Mouse (Mus musculus) liver, embryonic 12.5 days (tissue): ENCODE data around the gene Tal1. TPM values are rescaled to one million over a fixed set of nuclear protein-coding genes. Genes with fewer than 3 reads are reported as not detected.

Experiments
- ATAC-seq: fragments of 200-750 bp; cut with Nextera tagmentation; 2 replicates; pipeline ENCODE4 v1.8.0; 2017; ENCODE audit warnings: moderate number of reproducible peaks, mild to moderate bottlenecking, moderate library complexity
- H3K27ac ChIP-seq: fragments of 300-500 bp; sonication (generic); 2 replicates; pipeline ENCODE4 v1.5.1; 2016; ENCODE audit warnings: mild to moderate bottlenecking
- H3K27me3 ChIP-seq: fragments of 300-500 bp; sonication (generic); replicated peaks from 2 replicates; pipeline ENCODE4 v1.6.1; 2016; ENCODE audit warnings: mild to moderate bottlenecking, moderate library complexity
- H3K36me3 ChIP-seq: fragments of 300-500 bp; sonication (generic); 2 replicates; pipeline ENCODE4 v1.6.1; 2016; ENCODE audit warnings: mild to moderate bottlenecking, moderate library complexity
- H3K4me1 ChIP-seq: fragments of 300-500 bp; sonication (generic); 2 replicates; pipeline ENCODE4 v1.6.1; 2016
- H3K4me2 ChIP-seq: fragments of 300-500 bp; sonication (generic); 2 replicates; pipeline ENCODE4 v1.6.1; 2016; ENCODE audit warnings: mild to moderate bottlenecking, moderate library complexity
- H3K4me3 ChIP-seq: fragments of 300-500 bp; sonication (generic); 2 replicates; pipeline ENCODE4 v1.5.1; 2016; ENCODE audit warnings: mild to moderate bottlenecking, moderate library complexity
- H3K9ac ChIP-seq: fragments of 300-500 bp; sonication (generic); 2 replicates; pipeline ENCODE4 v1.6.1; 2016; ENCODE audit warnings: mild to moderate bottlenecking, moderate library complexity
- H3K9me3 ChIP-seq: fragments of 300-500 bp; sonication (generic); replicated peaks from 2 replicates; pipeline ENCODE4 v1.6.1; 2016; ENCODE audit warnings: mild to moderate bottlenecking, moderate library complexity
- WGBS: fragments of 180-500 bp; shearing (Covaris S2); methylation state at CpG from one replicate; pipeline ENCODE4 v1.1.7; 2016; ENCODE audit not compliant: insufficient replicate concordance; 5-methylcytosine and 5-hydroxymethylcytosine counted together
- polyA plus RNA-seq: library from polyadenylated mRNA; unstranded; fragments of >200 nt; fragmentation: Nextera tagmentation; extraction: Ambion mirVana; gene quantifications from 2 replicates; pipeline ENCODE4 v1.2.1, GENCODE M21; 2016

Tal1 gene
- polyA plus RNA-seq, 1 experiment from 2014 or later: 58.7 TPM

DNA sequence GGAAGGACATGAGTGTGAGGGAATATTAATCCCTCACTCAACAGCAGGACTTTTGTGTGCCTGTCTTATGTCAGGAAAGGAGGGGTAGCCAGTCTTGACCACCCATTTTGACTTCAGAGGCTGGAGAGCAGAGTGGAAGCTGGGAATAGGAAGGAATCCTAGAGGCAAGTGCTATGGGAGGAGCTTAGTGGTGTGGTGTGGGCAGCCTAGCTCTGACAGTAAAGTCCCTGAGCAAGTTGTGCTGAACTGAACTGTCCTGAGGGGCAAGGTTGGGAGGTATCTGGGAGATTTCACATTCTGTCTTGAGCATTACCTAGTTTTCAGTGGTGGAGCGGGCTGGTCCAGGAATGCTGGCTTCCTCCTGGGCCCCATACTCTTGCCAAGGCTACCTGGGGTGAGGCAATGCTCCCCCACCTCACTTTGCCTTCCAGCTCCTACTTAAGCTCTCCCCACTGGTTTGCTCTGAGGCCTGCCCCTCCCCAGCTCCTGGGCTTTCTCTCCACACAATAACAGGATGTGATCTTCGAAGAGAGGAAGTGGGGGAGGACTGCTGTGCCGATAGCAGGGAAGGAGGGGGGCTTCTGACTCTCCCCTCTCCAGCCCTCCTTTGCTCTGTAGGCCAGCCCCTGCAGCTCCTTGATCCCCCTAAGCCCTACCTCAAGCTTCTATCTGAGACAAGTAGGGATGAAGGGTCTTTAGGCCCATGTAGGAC is 19.1 kb downstream of the Tal1 start:
- no peaks in the 10 kb centered on the region for H3K9me3 ChIP-seq
- H3K4me1 ChIP-seq: peaks cover 75% of the 10 kb centered on the region
- H3K4me3 ChIP-seq: no peak overlapping the region
- H3K9ac ChIP-seq: no peak overlapping the region
- H3K36me3 ChIP-seq: peaks cover 10% of the 10 kb centered on the region
- WGBS: 15% methylated on average over 3 of the region's 3 CpGs
- ATAC-seq: peak; percentile 27; the same call in 1 of the 2 replicates
- H3K4me2 ChIP-seq: no peak overlapping the region
- H3K27me3 ChIP-seq: no peaks in the 10 kb centered on the region
- peak overlapping the region; percentile 66 for H3K27ac ChIP-seq

DNA sequence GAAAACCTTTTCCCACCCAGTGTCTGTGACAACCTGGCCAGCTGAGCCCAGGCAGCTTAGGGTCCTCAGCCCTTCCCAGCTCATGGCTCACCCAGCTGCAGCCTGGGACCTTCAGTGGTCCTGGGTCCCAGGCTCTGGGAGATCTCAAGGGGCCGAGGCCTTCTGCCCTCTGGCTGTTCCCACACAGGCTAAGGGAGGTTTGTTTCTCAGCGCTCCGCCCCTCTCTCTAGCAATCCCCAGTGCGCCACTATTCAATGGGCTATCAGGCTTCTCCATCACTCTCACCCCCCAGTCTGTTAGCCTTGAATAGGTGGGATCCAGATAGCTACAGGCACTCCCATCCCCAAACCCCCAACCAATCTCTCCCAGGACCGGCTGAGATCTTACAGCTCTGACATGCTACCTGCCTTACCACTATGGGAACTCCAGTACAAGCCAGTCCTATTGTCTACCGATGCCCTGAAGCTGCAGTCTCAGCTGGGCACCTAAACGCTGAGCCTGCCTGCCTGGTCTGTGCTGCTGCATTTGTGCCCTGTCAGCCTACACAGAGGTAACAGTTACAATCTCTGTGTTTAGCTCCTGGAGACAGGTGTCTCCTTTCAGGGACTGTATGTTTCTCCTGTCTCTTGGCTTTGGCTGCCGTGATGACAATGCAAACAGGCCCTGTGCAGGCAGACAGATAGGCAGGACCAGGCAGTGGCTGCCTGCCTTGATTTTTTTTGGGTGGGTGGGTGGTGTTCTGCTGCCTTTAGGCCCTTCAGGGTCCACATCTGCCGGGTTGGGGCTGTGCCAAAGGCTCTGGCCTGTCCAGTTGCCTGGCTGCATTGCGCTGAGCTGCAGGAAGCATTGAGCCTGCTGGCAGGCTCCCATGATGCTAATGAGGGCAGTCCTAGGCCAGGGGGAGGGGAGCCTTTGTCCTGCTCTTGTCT is 22.9 kb downstream of the Tal1 start:
- peaks cover 58% of the 10 kb centered on the region for H3K4me1 ChIP-seq
- ATAC-seq: peak; percentile 17; the same call in 1 of the 2 replicates
- H3K4me2 ChIP-seq: no peak overlapping the region
- H3K9me3 ChIP-seq: no peaks in the 10 kb centered on the region
- H3K27me3 ChIP-seq: no peaks in the 10 kb centered on the region
- WGBS: 48% methylated on average over 10 of the region's 10 CpGs
- no peak overlapping the region for H3K9ac ChIP-seq
- no peak overlapping the region for H3K4me3 ChIP-seq
- H3K27ac ChIP-seq: no peak overlapping the region
- H3K36me3 ChIP-seq: no peaks in the 10 kb centered on the region

DNA sequence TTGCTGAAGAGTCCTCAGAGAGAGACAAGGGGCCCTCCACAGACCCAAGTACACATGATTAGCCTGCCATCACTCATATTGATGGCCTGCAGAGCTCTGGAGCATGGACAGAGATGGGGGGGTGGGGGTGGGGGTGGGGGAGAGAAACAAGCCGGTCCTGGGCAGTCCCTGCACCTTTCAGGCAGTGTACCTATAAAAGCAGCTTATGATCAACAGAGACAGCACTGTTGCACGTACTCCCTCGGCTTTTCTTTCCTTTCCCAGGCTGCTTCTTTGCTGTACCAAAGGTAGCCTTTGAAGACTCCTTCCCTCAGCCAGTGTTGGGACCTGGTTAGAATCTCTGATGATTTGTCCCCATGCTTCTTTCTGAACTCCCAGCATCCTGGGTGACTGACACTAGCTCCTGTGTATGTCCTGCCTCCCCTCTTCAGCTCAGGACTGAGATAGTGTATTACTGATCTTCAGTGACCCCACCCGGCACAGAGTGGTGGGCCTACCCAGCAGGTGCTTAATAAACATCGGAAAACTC is 23.7 kb downstream of the Tal1 start:
- no peak overlapping the region for H3K4me2 ChIP-seq
- no peaks in the 10 kb centered on the region for H3K27me3 ChIP-seq
- peak overlapping the region; percentile 13; the same call in 1 of the 2 replicates for H3K27ac ChIP-seq
- H3K36me3 ChIP-seq: no peaks in the 10 kb centered on the region
- no peaks in the 10 kb centered on the region for H3K9me3 ChIP-seq
- ATAC-seq: no peak
- H3K4me3 ChIP-seq: no peak overlapping the region
- H3K4me1 ChIP-seq: peaks cover 56% of the 10 kb centered on the region
- H3K9ac ChIP-seq: no peak overlapping the region
- 61% methylated on average over 5 of the region's 5 CpGs for WGBS

DNA sequence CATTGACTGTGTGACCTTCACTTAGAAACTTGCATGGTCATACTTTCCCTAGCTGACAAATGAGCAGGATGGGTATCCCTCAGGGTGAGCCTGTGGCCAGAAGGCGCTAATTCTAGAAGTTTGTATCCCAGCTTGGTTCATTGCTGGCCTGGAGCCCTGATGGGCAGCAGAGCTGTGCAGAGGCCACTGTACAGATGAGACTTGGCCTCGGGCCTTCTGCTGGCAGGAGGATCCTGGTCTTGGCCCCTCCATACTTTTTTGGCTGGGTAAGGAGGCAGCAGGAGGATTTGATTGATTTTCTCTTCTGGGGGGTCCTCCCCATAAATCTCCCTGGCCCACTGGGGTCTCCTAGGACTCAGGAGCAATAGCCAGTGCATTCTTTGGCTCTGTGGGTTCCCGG is 26.8 kb downstream of the Tal1 start:
- Histone ChIP-seq H3K4me3 (no peak overlapping the region), H3K4me2 (no peak overlapping the region), H3K4me1 (peaks cover 67% of the 10 kb centered on the region), H3K9ac (no peak overlapping the region), H3K9me3 (no peaks in the 10 kb centered on the region), H3K27ac (no peak overlapping the region), H3K27me3 (peaks cover 11% of the 10 kb centered on the region), H3K36me3 (no peaks in the 10 kb centered on the region)
- no peak for ATAC-seq
- 88% methylated on average over 3 of the region's 3 CpGs for WGBS

DNA sequence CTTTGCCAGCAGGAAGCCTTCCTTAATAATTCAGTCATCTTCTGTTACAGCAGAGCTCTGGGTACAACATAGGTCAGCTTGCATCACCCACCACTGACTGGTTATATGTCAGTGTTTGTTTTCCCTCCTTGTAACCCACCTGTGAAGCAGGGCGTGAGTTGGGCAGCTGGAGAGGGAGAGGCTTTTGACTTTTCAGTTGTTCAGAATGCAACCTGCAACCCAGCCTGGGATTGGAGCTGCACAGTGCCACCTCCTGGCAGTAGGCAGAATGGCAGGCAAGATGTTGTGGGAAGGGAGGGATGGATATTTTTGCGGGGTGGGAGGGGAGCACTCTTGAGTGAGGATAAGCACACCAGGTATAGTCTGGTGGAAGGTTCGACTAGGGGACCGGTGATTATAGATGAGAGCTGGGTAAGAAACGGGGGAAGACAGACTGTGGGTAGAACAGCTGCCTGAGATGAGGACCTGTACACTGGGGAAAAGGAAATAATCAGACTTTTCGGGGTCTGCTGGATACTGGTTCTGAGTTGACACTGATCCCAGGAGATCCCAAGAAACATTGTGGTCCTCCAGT is 29.4 kb downstream of the Tal1 start:
- Histone ChIP-seq H3K27ac (no peak overlapping the region; the same call in 1 of the 2 replicates), H3K4me3 (no peak overlapping the region), H3K36me3 (no peaks in the 10 kb centered on the region), H3K9ac (no peak overlapping the region), H3K27me3 (peaks cover 13% of the 10 kb centered on the region), H3K9me3 (no peaks in the 10 kb centered on the region), H3K4me1 (peaks cover 73% of the 10 kb centered on the region), H3K4me2 (no peak overlapping the region)
- ATAC-seq: peak; percentile 50
- WGBS: 19% methylated on average over 6 of the region's 6 CpGs

DNA sequence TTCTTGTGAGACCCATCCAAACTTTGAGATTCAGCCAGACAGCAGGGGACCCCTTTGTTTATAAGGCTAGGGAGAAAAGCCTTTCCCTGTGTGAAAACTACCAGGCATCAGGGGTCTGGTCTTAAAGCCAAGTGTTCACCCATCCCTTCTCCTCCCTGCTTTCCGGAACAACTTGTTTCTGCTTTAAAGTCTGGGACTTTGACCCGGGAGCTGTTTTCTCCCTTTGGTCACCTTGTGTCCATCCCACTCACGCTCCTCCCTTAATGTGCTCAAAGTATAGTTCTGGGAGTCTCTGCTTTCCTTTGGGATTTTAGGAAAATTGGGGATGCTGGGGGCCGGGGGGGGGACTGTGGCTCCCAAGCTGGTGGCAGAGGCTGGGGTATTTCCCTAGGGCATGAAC is 30.0 kb downstream of the Tal1 start:
- Histone ChIP-seq H3K4me3 (no peak overlapping the region), H3K36me3 (no peaks in the 10 kb centered on the region), H3K4me2 (no peak overlapping the region), H3K9me3 (no peaks in the 10 kb centered on the region), H3K9ac (peak overlapping the region; percentile 35; the same call in 1 of the 2 replicates), H3K4me1 (peaks cover 76% of the 10 kb centered on the region), H3K27me3 (peaks cover 13% of the 10 kb centered on the region), H3K27ac (no peak overlapping the region)
- 66% methylated on average over 4 of the region's 4 CpGs for WGBS
- ATAC-seq: no peak

DNA sequence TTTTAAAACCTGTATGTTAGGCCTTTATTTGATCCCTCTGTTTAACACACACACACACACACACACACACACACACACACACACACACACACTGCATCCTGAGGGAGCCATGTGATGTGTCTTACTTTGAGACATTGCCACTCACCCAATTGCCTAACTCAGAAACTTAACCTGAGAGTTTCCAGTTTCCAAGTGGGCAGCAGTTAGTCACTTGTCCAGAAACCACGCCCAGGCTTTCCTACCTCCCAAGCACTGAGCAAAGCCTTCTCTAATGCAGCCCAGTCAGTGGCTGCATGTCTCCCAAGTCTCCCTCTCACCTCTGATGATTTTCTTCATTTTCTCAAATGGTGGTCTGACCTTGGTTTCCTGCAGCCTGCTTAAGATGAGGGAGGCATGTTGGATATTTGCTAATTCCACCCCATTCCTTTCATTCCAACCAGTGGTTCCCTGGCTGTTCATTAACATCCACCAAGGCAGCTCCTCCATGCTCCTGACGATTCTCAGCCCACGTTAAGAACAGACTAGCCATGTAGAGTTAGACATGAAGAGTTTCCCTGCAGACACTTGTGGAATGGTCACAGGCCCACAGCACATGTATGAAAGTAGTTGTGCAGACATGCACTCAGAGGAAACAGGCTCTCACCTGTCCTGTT is 30.7 kb downstream of the Tal1 start:
- peaks cover 13% of the 10 kb centered on the region for H3K27me3 ChIP-seq
- no peak for ATAC-seq
- H3K9me3 ChIP-seq: no peaks in the 10 kb centered on the region
- WGBS: 64% methylated on average over 3 of the region's 3 CpGs
- no peak overlapping the region for H3K4me3 ChIP-seq
- no peak overlapping the region for H3K4me2 ChIP-seq
- H3K36me3 ChIP-seq: no peaks in the 10 kb centered on the region
- peak overlapping the region; percentile 23; the same call in 1 of the 2 replicates for H3K27ac ChIP-seq
- H3K9ac ChIP-seq: peak overlapping the region; percentile 35; the same call in 1 of the 2 replicates
- peaks cover 76% of the 10 kb centered on the region for H3K4me1 ChIP-seq

DNA sequence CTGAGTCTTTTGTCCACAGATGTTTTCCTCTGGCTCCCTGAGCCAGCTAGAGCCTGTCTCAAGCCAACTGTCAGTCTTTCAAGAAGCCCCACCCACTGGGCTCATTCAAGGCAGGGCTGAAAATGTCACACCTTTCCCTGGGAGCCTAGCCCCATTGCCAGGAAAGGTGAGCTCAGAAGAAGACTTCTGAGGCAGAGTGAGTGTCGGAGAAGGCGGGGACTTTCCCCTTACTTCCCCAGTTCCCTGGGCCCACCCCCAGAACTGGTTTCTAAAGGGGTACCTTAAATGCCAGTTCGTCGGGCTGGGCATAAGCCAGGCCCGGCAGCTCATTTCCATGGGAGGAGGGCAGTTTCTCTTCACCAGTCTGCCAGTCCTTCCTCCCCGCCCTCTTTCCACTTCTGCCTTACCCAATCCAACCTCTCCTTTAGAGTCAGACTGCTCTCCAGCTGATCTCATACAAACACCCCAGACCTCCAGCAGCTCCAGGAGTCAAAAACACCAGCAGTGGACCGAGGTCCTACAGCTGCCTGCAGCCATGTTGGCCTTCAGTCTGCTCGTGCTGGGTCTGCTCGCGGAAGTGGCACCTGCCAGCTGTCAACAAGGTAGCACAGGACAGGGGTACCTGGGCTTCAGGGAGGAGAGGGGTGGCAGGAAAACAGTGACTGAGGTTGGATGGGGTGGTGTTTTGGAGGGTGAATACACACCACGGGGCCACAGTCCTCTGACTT is 32.5 kb downstream of the Tal1 start, which contains the start of gene Pdzk1ip1:
Pdzk1ip1 (plus strand) TSS at position 98 of the 728 bp plus-strand sequence.
- Histone ChIP-seq H3K4me3 (peak within 1 kb of the TSS; percentile 47), H3K4me1 (peaks cover 91% of the 10 kb centered on the region), H3K27ac (peak within 1 kb of the TSS; percentile 99), H3K9ac (peak within 1 kb of the TSS; percentile 63), H3K27me3 (peaks cover 13% of the 10 kb centered on the region), H3K9me3 (no peaks in the 10 kb centered on the region), H3K36me3 (no peaks in the 10 kb centered on the region), H3K4me2 (peak within 1 kb of the TSS; percentile 79)
- peak; percentile 66 for ATAC-seq
- WGBS: 51% methylated on average over 11 of the region's 11 CpGs

DNA sequence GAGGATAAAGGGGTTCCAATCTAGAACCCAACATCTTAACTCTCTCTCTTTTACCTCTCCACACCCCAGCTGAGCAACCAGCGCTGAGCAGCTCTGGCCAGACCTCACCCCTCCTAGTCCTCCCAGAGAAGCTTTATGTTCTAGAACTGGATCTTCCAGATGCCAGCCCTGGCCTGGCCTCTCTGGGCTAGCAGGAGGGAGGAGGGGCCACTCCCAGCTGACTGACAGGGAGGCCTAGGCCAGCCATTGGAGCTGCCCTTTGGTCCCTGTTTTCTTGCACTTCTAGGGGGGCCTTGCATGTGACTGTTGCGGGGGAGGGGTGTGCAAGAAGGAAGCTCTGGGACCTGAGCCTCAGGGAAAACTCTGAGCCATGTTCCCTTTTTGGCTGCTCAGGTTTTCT is 34.4 kb downstream of the Tal1 start:
- Histone ChIP-seq H3K9me3 (no peaks in the 10 kb centered on the region), H3K4me3 (peak overlapping the region; percentile 47), H3K4me1 (peaks cover 96% of the 10 kb centered on the region), H3K4me2 (peak overlapping the region; percentile 79), H3K27me3 (peaks cover 13% of the 10 kb centered on the region), H3K27ac (peak overlapping the region; percentile 99), H3K36me3 (no peaks in the 10 kb centered on the region), H3K9ac (peak overlapping the region; percentile 51)
- WGBS: 59% methylated on average over 2 of the region's 2 CpGs
- ATAC-seq: peak; percentile 14; the same call in 1 of the 2 replicates

DNA sequence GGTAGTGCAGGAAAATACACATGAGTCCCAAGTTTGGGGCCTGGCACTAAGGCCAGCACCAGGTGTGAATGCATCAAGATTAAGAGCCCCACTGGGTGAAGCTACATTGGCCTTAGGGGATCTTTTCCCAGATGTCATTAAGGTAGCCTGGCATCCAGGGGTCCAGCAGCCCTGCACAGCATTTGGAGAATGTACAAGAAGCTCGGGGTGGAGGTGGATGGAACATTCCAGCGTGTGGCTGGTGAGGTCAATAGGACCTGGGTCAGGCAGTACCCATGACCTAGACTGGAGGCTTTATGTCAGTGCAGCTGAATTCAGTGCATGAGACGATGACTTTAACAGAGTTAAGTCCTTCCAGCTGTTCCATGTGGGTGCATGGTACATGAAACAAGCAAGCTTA is 35.6 kb downstream of the Tal1 start:
- no peak for ATAC-seq
- H3K4me1 ChIP-seq: peaks cover 97% of the 10 kb centered on the region
- no peaks in the 10 kb centered on the region for H3K9me3 ChIP-seq
- H3K4me3 ChIP-seq: no peak overlapping the region
- peak overlapping the region; percentile 79 for H3K4me2 ChIP-seq
- H3K9ac ChIP-seq: no peak overlapping the region
- peak overlapping the region; percentile 99 for H3K27ac ChIP-seq
- H3K36me3 ChIP-seq: no peaks in the 10 kb centered on the region
- H3K27me3 ChIP-seq: peaks cover 13% of the 10 kb centered on the region
- WGBS: 80% methylated on average over 3 of the region's 3 CpGs
